Mouse (Mus musculus) central nervous system, embryonic 14 days (tissue): Measurements from ENCODE around the gene Bsnd. TPM values are rescaled to one million over a fixed set of nuclear protein-coding genes. Genes with fewer than 3 reads are reported as not detected.

ENCODE experiments used
- polyA plus RNA-seq: library from polyadenylated mRNA; depleted of rRNA; stranded (reverse); fragments of >200 nt; gene quantifications from 2 replicates; pipeline ENCODE4 v1.2.3, GENCODE M21; 2012; rRNA removed

The Bsnd gene
- not detected in 2 replicates for polyA plus RNA-seq

GRCm38 (mm10) chr4:106492116-106492515 is at the start of gene Bsnd:
Gene Bsnd, minus strand, starts transcription at chr4:106492283.

Other genes with a start within 250 kb of the Bsnd start
- gene Usp24, start 176.1 kb downstream of the Bsnd start, polyA plus RNA-seq, result 17.3 and 18.8 TPM in 2 replicates
- gene Pcsk9, start 28.0 kb downstream of the Bsnd start, polyA plus RNA-seq, result 1.6 and 3.3 TPM in 2 replicates
- 66.1 and 69.8 TPM in 2 replicates for gene Dhcr24, start 68.8 kb upstream of the Bsnd start, polyA plus RNA-seq
- 0.05 TPM in 1 of 2 replicates, not detected in the other for gene Lexm, start 125.0 kb upstream of the Bsnd start, polyA plus RNA-seq
- gene Ttc22, start 130.1 kb upstream of the Bsnd start, polyA plus RNA-seq, result 1.5 and 2.6 TPM in 2 replicates
- gene Pars2, start 158.8 kb upstream of the Bsnd start, polyA plus RNA-seq, result 10.4 and 11.6 TPM in 2 replicates
- 189 and 203 TPM in 2 replicates for gene Ttc4, start 186.7 kb upstream of the Bsnd start, polyA plus RNA-seq
- 1.5 TPM in 2 replicates for gene Mroh7, start 238.6 kb upstream of the Bsnd start, polyA plus RNA-seq
- gene Fam151a, start 241.6 kb upstream of the Bsnd start, polyA plus RNA-seq, result 0.05 TPM in 1 of 2 replicates, not detected in the other